Mouse (Mus musculus) left cerebral cortex, adult 8-10 months (tissue): ENCODE results near the gene Ppm1h. TPM values are rescaled to one million over a fixed set of nuclear protein-coding genes. Genes with fewer than 3 reads are reported as not detected.

Experiments used
- DNase-seq, 2 experiments: peaks; one replicate each; pipeline ENCODE4 v3.0.0; 2022; ENCODE audit warnings: low spot score in 2 of 2
- total RNA-seq, 4 experiments: library from RNA; stranded (reverse); gene quantifications; 2 replicates each; pipeline ENCODE4 v1.2.4; 2022

Ppm1h gene
- total RNA-seq, result 10 to 100 TPM; 68.4 to 83.9 (median 75.3) TPM

DNA sequence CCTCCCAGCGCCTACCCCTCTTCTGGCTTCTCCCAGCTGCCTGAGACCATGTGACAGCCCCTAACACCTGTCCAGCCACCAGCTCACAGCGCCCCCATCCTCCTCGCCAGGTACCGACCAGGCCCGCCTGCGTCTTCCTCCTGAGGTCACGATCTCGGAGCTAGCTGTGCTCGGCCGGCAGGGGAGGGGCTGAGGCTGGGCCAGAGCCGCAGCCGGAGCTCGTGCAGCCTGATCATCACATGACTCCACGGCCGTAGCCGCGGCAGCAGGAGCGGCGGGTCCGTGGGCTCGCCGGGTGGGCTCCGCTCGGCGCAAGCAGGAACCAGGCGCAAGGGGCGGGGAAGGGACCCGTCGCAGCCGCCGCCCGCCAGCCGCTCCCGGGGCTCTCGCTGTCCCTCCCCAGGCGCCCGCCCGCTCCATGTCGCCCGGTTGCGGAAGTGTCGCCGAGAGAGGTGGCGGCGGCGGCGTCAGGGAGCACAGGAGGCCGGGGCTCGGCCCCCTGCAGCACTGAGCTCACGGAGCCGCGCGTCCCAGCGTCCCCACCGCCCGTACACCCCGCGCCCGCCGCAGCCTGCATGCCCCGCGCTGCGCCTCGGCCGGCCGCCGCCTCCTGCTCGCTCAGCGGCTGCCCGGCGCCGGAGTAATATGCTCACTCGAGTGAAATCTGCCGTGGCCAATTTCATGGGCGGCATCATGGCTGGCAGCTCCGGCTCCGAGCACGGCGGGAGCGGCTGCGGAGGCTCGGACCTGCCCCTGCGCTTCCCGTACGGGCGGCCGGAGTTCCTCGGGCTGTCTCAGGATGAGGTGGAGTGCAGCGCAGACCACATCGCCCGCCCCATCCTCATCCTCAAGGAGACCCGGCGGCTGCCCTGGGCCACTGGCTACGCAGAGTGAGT, at the start of gene Ppm1h:
Gene Ppm1h, plus strand, starts transcription at position 222 of the 896 bp plus-strand sequence.
- peak; percentile 60 to 66 for DNase-seq

DNA sequence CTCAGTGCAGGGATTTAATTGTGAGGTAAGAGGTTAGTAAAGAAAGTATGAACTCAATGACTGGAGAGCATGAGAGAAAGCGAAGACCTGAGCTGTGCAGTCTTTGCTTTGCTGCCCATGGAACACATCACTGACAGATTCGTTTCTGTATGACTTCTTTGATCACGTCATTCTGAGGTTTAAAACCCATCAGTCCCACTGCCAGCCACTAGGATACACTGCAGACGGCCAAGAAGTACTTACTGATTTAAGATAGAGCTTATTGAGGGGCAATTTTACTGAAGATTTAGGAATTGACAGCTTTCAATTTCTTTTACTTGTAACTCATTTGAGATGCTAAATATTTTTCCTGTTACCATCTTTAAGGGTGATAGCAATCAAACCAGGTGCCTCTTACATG, 49.6 kb upstream of the Ppm1h start:
- DNase-seq, result no peak

DNA sequence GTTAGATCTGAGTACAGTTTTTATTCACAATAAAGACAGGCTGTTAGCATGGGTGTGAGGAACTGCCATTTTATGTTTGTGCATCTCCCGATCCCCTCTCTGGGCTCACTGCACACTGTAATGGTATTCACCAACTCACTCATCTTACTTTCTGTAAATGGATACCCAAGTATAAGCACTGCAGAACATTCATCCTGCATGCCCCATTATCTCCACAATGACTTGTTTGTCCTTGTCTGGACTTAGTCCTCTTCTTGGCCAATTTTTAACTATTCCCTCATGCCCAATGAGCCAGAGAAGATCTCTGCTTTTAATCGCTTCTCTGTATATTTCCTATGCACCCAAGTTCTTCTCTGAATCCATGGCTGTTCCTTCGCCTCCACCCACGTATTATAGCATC, 38.7 kb upstream of the Ppm1h start:
- no peak for DNase-seq

DNA sequence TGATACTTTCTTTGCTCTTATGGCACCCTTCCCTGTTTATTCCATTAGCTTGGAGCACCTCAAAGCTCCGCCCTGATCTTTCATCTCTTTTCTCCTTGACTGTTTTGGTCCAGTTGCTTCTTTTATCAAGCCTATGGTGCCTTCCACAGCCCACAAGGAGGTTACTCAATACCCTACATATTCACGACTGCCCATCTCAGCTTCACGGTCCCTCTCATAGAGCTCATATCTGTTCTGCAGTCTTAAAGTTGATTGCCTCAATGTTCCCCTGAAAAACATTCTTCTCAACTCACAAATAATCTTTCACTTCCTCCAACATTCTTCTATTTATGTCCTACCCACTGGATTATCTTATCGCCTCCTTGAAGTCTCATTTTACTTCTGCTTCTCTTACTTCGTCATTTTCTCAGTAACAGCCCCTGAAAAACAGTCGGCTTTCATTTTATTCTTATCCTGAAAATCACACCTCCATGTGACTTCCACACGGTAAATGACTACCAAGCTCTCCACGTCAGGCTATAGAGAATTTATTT, 37.2 kb upstream of the Ppm1h start:
- DNase-seq, result no peak

DNA sequence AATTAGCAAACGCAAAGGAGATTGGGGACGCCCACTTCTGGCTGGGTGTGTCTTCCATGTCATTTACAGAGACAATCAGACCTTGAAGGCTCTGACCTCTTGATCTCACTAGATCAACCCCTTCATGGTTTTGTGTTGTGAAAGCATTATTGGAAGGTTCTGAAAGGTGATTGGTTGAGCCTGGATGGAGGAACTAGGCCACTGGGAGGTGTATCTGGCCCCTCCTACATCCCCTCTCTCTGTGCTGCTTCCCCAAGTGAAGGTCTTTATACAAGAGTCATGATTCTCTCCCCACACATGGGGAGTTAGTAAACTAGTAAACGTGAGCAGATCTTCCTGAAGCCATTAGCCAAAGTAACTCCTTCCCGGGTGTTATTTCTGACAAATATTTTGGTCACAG, 36.4 kb upstream of the Ppm1h start:
- no peak for DNase-seq

DNA sequence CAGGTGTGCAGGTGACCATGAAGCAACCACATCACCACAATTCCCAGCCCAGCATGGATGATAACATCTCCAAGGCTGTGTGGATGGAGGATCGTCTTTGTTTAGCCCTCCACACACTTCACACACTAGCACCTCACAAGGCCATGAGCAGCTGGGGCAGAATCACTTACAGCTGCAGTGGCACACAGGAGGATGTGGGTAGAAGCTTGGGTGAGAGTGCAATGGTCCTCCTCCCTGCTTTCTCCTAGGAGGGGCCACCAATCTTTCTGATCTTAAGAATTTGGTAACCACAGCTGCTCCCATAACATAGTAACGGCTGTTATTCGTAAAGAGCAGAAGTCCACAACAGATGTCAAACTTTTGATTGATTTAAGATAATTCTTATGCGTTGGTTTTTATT, 26.6 kb upstream of the Ppm1h start:
- no peak for DNase-seq

DNA sequence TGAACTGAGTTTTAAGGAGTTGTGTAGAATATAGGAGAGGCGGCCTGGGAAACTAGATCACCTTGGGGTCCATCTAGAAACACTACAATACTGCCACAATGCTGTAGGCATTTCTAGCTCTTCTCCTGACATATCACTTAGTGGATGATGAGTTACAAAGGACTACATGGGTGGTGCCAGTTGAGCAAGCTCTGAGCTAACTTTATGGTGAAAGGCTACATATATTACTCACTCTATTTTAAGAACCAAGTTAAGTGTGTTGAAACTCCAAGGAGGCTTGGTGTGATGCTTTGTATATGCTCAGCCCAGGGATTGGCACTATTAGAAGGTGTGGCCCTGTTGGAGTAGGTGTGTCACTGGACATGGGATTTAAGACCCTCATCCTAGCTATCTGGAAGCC, 26.0 kb upstream of the Ppm1h start:
- no peak for DNase-seq

DNA sequence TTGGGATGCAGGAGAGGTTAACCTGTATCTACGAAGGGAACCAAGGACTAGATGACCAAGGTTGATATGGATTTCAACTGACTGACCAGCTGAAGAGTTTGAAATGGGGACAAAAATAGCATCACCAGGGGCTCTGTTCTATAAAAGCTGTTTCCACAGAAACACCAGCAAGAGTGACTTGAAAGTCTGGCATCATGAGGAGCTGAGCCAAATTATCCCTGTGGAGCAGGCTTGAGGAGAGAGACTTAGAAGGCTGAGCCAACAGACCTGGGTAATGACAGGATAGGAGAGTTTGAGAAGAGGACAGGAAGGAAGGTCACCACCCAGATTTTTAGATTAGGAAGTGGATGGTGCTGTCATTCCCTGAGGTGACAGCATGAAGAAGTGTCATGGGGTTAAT, 12.9 kb upstream of the Ppm1h start:
- DNase-seq, result no peak

DNA sequence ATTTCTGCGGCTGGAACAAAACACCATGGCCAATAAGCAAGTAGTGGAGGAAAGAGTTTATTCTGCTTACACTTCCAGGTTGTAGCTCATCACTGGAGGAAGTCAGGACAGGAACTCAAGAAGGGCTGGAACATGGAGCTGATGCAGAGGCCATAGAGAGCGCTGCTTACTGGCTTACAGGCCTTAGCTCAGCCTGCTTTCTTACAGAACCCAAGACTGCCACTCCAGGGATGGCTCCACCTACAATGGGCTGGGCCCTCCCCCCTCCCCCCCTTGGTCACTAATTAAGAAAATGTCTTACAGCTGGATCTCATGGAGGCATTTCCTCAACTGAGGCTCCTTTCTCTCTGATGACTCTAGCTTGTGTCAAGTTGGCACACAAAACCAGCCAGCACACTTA, 7.3 kb upstream of the Ppm1h start:
- DNase-seq, result no peak

DNA sequence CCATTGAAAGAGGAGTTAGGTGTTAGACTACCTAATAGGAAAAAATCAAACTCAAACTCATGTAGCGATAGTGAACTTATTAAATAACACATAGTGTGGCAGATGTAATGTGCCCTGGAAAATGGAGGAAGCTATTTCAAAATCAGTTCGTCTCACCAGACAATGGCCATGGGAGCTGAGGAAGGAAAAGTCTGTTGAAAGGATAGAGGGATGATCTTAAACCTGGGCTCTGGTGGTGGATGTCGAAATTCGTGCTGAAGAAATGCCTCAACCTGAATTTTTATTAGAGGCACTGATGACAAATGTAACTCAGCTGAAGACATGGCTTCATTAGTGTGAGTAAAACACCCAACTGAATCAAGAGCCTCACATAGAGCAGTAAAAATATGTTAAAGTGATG, 6.5 kb upstream of the Ppm1h start:
- DNase-seq, result no peak

DNA sequence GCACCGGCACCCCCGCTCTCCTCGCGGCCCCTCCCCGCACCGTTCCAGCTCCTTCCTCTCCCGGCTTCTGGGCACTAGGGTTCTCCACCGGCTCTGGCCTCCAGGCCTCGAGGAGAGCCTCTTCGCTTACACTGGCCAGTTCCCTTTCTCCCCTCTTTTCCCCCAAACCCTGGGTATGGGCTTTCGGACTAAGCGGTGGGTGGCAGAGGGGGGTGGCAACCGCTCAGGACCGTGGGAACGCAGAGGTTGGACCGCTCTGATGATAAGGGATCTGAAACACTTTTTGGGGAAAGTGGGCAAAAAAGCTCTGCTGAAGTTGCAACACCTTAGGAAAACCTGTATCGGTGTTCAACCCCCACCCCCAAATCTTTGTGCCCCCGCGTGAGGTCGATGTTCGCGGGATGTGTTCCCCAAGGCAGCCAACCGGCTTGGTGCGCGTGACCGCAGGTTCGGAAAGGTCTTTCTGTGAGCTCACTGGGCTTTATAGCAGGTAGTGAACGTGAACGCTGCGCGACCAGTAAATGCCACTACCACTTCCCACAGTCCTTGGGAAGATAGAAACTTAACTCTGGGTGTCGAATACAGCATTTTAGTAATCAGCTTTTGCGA, 979 bp downstream of the Ppm1h start:
- peak in 1 of 2 experiments; percentile 12 for DNase-seq

DNA sequence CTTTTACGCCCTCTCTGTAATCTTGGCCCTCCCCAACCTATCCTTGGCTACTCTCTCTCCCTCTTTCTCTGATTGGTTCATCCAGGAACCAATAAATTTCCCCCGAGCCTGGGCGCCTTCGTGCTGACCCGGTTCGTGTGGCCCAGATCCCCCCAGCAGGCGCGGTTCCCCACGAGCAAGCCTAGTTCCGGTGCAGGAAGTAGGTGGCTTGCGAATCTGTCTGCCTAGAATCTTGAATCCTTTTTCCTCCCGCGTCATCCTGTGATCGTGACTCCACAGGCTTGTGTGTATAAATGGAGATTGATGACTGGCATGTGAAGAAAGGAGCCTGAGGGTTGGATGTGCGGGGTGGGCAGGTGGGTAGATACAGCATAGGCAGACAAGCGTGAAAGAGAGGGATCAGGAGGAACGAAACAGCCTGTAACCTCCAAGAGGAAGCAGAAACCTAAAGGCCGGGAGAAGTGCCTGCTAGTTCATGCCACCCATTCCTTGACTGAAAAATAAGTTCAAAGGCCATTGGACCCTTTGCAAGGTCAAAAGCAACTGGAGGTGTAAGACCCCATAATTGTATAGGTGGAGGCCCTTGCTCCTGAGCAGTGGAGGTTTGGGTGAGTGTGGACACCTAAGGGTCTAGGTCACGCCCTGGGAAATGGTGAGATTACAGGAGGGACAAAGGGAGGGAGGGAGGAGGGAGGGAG, 2.0 kb downstream of the Ppm1h start:
- DNase-seq, result peak; percentile 64 to 73

DNA sequence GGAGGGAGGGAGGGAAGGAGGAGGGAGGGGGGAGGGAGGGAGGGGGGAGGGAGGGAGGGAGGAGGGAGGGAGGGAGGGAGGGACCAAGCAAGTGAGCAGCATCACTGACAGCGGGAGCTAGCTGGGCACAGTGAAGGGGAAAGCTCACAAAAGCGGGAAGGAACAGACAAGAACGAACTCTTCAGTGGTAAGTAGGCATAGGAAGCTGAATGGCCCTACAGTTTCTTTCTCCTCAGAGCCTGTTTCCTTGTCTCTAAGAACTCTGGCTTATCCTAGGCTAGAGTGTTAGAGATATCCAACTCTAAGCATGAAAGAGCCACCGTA, 2.5 kb downstream of the Ppm1h start:
- DNase-seq, result no peak

DNA sequence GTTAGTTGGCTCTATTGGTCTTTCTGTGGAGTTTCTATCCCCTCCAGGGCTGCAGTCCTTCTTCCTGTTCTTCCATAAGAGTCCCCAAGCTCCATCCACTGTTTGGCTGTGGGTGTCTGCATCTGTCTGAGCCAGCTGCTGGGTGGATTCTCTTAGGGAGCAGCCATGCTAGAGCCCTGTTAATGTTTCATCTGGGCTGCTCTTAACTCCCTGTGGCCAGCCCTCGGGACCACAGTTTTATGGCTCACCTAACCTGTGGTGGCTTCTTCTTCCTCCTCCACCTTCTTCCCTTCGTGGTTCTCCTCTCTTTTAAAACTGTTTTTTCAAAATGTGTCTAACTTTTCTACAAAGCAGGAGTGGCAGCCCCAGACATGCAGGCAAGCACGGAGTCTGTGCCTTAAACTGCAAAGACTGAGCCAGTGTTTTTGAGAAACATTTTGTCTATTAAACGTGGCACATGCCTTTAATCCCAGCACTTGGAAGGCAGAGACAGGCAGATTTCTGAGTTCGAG, 5.3 kb downstream of the Ppm1h start:
- DNase-seq, result no peak

DNA sequence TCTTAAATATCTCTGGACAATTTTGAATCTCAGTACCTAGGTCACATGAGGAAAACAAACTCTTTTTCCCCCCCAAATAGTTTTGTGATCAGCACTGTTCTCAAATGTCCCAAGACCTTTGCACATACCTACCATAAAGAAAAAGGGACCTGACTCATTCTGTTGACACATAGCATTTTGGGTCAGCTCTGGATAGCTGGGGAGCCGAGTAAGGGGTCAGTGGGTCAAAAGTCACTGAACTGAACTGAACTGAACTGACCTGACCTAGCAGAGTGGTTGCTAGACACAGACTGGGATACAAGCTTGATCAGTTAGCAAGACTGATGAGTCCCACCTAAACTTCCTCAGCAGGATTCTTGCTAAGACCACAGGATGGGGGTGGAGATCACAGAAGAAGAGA, 6.7 kb downstream of the Ppm1h start:
- no peak for DNase-seq

DNA sequence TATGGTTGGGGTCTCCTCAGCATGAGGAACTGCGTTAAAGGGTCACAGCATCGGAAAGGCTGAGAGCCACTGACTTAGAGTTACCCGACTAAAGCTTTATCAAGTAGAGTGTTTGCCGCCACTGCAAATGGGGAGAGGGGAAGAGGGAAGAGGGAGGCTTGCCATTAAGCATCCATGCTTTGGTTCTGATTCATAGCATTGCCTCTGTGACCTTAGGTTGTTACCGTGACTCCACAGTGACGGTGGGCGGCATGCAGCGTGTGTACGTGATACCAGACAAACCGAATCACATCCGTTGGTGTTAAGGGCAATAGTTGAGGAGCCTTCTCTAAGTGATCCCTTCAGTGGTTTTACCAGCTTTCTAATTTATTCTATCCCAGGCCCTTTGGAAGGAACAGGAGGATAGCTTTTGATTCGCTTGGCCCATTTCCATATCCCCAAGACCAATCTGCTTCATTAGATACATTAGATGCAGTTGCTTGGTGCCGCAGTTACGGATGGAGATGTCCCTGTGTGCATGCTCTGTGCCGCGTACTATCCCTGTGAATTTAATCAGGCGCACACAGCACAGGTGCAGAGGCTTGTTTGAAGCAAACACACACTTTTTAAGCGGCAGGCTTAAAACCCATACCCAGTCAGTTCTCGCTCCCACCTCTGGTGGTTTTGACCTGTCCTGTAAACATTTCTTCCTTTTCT, 7.4 kb downstream of the Ppm1h start:
- DNase-seq, result no peak

DNA sequence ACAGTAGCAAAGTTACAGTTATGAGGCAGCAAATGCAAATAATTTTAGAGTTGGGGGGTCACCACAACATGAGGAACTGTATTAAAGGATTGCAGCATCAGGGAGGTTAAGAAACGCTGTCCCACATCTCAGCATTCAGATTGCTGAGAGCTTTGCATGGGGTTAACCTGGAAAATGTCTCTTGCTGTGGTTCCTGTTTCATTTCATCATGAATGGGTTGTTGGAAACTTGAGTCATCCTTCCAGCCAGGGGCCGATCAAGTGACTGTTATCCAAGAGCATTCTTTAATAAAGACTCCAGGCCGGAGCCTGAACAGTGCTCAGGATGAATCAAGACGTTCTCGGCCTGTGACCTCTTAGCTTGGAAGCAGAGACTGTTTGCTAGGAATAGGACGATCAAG, 12.1 kb downstream of the Ppm1h start:
- DNase-seq, result no peak

DNA sequence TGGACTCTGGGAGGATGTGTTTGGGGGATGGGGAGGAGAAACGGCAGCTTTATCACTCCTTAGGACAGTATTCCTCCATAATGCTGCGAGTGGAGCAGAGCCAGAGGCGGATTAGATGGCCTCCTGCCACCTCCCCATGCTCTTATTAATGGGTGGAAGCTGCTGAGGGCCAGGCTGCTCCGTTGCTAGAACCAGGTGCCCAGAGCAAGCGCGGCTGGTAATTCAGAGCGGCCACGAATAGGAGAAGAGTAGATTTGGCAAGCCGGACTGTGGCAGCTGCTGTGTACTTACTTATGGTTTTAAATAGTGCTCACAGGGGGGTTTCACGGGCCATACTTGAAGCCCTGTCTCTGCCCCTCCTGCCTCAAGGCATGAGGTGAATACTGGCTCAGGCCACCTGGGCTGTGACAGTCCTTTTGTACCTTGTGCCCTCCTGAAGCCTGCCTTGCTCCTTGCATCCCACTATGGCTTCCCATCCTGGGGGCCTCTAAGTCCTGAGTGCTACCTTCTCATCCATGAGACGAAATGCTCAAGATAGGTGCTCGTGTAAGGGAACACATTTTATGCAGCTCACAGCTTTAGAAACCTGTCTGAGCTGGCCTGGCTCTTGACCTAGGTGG, 14.7 kb downstream of the Ppm1h start:
- no peak for DNase-seq

DNA sequence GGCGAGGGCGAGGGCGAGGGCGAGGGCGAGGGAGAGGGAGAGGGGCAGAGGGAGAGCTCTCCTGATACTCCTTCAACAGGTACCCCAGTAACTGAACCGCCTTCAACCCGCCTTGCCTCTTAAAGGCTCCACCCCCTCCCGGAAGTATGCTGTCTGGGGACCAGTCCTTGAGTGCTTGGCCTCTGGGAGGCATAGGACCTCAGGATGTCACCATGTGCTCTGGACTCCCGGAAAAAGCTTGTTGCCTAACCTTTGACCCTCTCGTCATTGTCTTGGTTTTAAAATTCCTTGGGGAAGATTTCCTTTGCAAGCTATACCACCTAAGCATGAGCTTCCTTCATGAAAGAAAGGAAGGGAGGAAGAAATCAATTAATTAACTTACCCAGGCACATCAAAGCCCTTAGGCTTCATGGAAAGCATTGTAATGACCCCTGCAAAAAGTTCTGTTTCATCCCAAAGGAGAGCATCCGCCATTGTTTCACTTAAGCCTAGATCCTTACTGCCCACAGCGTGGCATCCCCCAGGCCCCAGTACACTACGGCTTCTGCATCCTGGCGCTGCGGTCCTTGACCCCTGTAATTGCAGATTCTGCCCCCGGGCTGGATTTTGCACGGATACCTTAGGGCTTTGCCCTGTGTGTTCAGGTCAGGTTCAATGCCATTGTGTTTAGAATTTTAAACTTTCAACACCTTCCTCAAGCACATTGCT, 15.5 kb downstream of the Ppm1h start:
- no peak for DNase-seq

DNA sequence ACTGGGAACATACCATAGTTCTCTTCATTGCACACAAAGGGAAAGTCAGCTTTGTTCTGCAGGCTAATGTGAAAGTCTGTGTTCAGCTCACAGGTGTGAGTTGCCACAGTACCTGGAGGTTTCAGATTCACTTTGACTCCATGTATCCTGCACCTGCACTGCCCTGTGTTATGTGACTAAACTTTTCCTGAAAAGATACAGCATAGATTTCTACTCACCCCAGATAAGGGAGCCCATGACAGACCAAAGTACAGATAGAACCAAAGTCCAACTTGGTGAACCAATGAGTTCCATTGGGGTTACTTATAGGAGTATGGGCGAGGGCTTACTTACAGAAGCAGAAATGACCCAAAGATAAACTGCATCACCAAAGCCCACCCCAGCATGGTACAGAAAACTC, 17.8 kb downstream of the Ppm1h start:
- DNase-seq, result no peak
